Mouse (Mus musculus) lung, embryonic 15.5 days (tissue): ENCODE measurements around the gene Vldlr. TPM values are rescaled to one million over a fixed set of nuclear protein-coding genes. Genes with fewer than 3 reads are reported as not detected.

Experiments
- ATAC-seq: fragments of 200-750 bp; cut with Nextera tagmentation; 2 replicates; pipeline ENCODE4 v1.8.0; 2017; ENCODE audit warnings: moderate number of reproducible peaks, borderline replicate concordance; ENCODE audit not compliant: low FRiP score, low TSS enrichment; ENCODE audit errors: extremely low read depth
- H3K27ac ChIP-seq: fragments of 300-500 bp; sonication (generic); 2 replicates; pipeline ENCODE4 v1.5.1; 2015; ENCODE audit warnings: moderate library complexity, mild to moderate bottlenecking, inconsistent platforms
- H3K27me3 ChIP-seq: fragments of 300-500 bp; sonication (generic); 2 replicates; pipeline ENCODE4 v1.6.1; 2015; ENCODE audit warnings: inconsistent platforms
- H3K36me3 ChIP-seq: fragments of 300-500 bp; sonication (generic); 2 replicates; pipeline ENCODE4 v1.6.1; 2015; ENCODE audit warnings: inconsistent platforms
- H3K4me1 ChIP-seq: fragments of 300-500 bp; sonication (generic); 2 replicates; pipeline ENCODE4 v1.6.1; 2015; ENCODE audit warnings: inconsistent platforms
- H3K4me2 ChIP-seq: fragments of 300-500 bp; sonication (generic); 2 replicates; pipeline ENCODE4 v1.6.1; 2015; ENCODE audit warnings: inconsistent platforms, mild to moderate bottlenecking, moderate library complexity
- H3K4me3 ChIP-seq: fragments of 300-500 bp; sonication (generic); 2 replicates; pipeline ENCODE4 v1.5.1; 2015; ENCODE audit warnings: mild to moderate bottlenecking, inconsistent platforms
- H3K9ac ChIP-seq: fragments of 300-500 bp; sonication (generic); 2 replicates; pipeline ENCODE4 v1.6.1; 2015; ENCODE audit warnings: inconsistent platforms
- H3K9me3 ChIP-seq: fragments of 300-500 bp; sonication (generic); 2 replicates; pipeline ENCODE4 v1.6.1; 2016; ENCODE audit warnings: inconsistent platforms
- WGBS: fragments of 180-500 bp; shearing (Covaris S2); methylation state at CpG from one replicate; pipeline ENCODE4 v1.1.7; 2015; 5-methylcytosine and 5-hydroxymethylcytosine counted together
- polyA plus RNA-seq: library from polyadenylated mRNA; unstranded; fragments of >200 nt; fragmentation: Nextera tagmentation; extraction: Ambion mirVana; gene quantifications from 2 replicates; pipeline ENCODE4 v1.2.1, GENCODE M21; 2015

The Vldlr gene
- polyA plus RNA-seq, 1 experiment from 2014 or later, result 28.8 TPM

GRCm38 (mm10) chr19:27216767-27217403 lies 601 bp downstream of the Vldlr start:
- peak overlapping the region; percentile 70 for H3K27ac ChIP-seq
- peaks cover 23% of the 10 kb centered on the region for H3K27me3 ChIP-seq
- H3K4me2 ChIP-seq, result peak overlapping the region; percentile 96
- peak; percentile 64 for ATAC-seq
- H3K36me3 ChIP-seq, result no peaks in the 10 kb centered on the region
- peak overlapping the region; percentile 72 for H3K4me3 ChIP-seq
- no peaks in the 10 kb centered on the region for H3K9me3 ChIP-seq
- under 1% methylated on average over 35 of the region's 62 CpGs for WGBS
- H3K4me1 ChIP-seq, result peaks cover 13% of the 10 kb centered on the region; the same call in 1 of the 2 replicates
- H3K9ac ChIP-seq, result peak overlapping the region; percentile 63

DNA sequence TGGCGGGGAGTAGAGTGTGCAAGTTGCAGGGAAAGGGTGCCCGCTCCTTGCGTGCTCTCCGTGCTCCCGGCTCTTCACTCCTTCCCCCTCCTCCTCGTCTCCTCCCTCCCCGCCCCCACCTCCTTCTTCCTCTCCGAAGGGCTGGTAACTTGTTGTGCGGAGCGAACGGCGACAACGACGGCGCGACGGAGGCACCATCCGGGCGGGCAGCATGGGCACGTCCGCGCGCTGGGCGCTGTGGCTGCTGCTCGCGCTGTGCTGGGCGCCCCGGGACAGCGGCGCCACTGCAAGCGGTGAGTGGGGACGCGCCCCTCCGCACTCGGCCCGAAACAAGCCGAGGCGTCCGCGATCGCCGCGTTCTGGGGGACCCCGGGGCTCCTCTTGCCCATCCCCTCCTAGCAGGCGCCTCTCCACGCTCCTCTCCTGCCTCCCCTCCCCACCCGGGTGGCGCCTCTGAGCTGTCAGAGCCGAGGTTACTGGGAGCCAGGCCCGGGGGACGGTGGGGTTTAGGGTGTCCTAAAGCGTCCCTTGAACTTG lies 1.2 kb downstream of the Vldlr start:
- Histone ChIP-seq H3K4me1 (peaks cover 13% of the 10 kb centered on the region; the same call in 1 of the 2 replicates), H3K36me3 (no peaks in the 10 kb centered on the region), H3K27me3 (peaks cover 23% of the 10 kb centered on the region), H3K9ac (peak overlapping the region; percentile 63), H3K9me3 (no peaks in the 10 kb centered on the region), H3K27ac (peak overlapping the region; percentile 70), H3K4me2 (peak overlapping the region; percentile 96), H3K4me3 (peak overlapping the region; percentile 72)
- ATAC-seq, result peak; percentile 43; the same call in 1 of the 2 replicates
- WGBS, result under 1% methylated on average over 44 of the region's 52 CpGs

DNA sequence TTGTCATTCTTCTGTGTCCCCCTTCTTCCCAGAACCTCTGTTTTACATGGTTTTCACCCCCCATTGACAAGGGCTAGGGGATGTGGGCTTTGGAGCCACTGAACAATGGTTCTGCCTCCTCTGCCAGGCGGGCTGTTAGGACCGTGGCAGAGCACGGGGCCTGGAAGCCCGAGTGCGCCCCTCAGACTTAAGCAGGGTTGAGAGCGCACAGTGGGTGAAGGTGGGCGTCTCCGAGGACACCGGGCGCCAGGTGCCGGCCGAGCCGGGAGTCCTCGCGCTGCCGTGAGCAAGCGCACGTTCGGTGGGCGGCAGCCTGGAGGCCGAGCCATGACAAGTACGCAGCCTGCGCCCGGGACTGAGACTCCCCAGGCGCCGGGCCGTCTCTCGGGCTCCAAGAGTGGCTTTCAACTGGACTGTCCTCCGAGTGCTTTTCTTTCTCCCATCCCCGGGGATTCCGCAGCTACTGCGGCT lies 1.7 kb downstream of the Vldlr start:
- Histone ChIP-seq H3K36me3 (no peaks in the 10 kb centered on the region), H3K9me3 (no peaks in the 10 kb centered on the region), H3K27me3 (peaks cover 23% of the 10 kb centered on the region), H3K9ac (peak overlapping the region; percentile 63), H3K27ac (peak overlapping the region; percentile 70), H3K4me1 (peaks cover 13% of the 10 kb centered on the region; the same call in 1 of the 2 replicates), H3K4me3 (peak overlapping the region; percentile 72), H3K4me2 (peak overlapping the region; percentile 96)
- 1% methylated on average over 32 of the region's 32 CpGs for WGBS
- 0 out of 2 replicates have a peak, but pooled peaks have one; percentile 39 for ATAC-seq

DNA sequence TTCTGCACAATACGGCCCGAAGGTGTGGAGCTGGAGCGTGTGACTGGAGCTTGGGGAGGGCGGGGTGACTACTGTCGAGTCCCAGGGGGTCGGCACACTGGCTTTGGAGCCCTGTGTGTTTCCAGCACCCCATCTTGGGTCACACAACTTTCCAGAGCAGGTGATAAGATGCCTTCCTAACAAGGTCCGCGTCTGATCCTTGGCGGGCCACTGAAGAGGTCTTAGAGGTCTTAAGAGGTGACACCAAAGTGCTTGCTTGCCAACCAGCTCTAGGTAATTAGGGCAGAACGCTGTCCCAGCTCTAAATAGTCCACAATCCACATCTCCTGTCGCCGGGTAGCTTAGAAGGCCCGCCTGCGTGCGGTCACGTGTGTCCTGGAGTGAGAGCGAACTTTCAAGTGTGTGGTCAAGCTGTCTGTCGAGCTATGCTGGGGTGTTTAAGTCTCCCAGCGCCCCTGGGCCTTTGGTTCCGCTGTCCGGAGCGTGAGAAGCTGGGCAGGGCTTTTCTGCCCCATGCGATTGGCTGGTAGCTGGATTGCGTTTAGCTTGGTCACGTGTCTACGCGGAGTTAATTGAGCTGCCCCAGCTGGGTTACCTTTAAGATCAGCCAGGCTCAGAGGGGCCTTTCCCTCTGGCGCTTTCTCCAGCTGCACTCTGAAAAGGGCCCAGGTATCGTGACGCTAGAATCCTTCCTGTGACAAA lies 2.4 kb downstream of the Vldlr start:
- Histone ChIP-seq H3K4me2 (peak overlapping the region; percentile 96), H3K4me3 (peak overlapping the region; percentile 72), H3K27ac (peak overlapping the region; percentile 70), H3K27me3 (peaks cover 23% of the 10 kb centered on the region), H3K9ac (peak overlapping the region; percentile 63), H3K36me3 (no peaks in the 10 kb centered on the region), H3K4me1 (peaks cover 13% of the 10 kb centered on the region; the same call in 1 of the 2 replicates), H3K9me3 (no peaks in the 10 kb centered on the region)
- peak; percentile 77 for ATAC-seq
- under 1% methylated on average over 30 of the region's 30 CpGs for WGBS

- peaks cover 20% of the 10 kb centered on the region for H3K27me3 ChIP-seq
- H3K4me2 ChIP-seq, result peak overlapping the region; percentile 96
- no peak overlapping the region for H3K27ac ChIP-seq
- peaks cover 13% of the 10 kb centered on the region; the same call in 1 of the 2 replicates for H3K4me1 ChIP-seq
- no peak for ATAC-seq
- H3K4me3 ChIP-seq, result peak overlapping the region; percentile 72; the same call in 1 of the 2 replicates
- H3K9ac ChIP-seq, result no peak overlapping the region
- H3K9me3 ChIP-seq, result no peaks in the 10 kb centered on the region
- H3K36me3 ChIP-seq, result no peaks in the 10 kb centered on the region
Measured at GRCm38 (mm10) chr19:27219586-27219985, 3.3 kb downstream of the Vldlr start.

DNA sequence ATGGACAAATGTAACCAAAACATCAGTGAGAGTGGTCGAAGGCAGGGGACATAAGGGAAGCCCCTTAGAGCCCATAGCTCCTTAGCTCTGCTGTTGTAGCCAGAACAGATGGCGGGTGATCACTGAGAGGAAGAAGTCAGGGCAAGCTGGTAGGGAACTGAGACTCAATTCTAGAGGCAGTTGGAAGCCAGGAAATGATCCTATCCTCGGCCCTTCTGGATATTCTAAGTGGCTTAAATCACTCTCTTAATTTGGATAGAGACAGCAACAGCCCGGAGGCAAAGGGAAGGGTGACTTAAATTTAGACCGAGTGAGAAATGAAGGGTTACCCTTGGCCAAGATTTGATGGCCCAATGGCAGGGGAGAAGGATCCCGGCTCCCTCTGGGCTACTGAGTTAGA lies 6.8 kb downstream of the Vldlr start:
- WGBS, result 79% methylated on average over 6 of the region's 6 CpGs
- H3K27ac ChIP-seq, result no peak overlapping the region
- no peak overlapping the region for H3K4me2 ChIP-seq
- H3K9me3 ChIP-seq, result no peaks in the 10 kb centered on the region
- ATAC-seq, result no peak
- H3K36me3 ChIP-seq, result no peaks in the 10 kb centered on the region
- H3K4me3 ChIP-seq, result no peak overlapping the region
- no peak overlapping the region for H3K9ac ChIP-seq
- no peaks in the 10 kb centered on the region for H3K27me3 ChIP-seq
- H3K4me1 ChIP-seq, result peaks cover 8% of the 10 kb centered on the region; the same call in 1 of the 2 replicates

DNA sequence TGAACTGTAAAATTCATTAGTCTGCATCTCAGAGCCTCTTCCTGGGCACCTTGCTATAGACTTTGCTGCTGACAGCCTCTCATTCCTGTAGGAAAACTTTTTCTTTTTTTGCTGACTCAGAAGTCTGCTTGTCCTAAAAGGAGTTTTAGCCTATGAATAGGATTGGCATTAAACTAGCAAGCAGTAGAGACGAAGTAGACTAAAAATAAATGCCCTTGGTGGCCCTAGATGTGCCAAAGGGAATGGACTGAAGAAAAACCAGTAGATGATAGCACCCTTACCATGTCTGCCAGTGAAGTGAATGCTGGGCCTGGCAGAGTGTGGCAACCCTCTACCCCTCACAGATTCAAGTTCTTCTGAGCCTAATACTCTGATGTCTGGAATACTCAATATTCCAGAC lies 8.1 kb downstream of the Vldlr start:
- Histone ChIP-seq H3K4me2 (no peak overlapping the region), H3K4me1 (0 out of 2 replicates have a peak, but pooled peaks cover 1% of the 10 kb centered on the region), H3K9me3 (no peaks in the 10 kb centered on the region), H3K27me3 (no peaks in the 10 kb centered on the region), H3K36me3 (no peaks in the 10 kb centered on the region), H3K4me3 (no peak overlapping the region), H3K9ac (no peak overlapping the region), H3K27ac (no peak overlapping the region)
- 55% methylated on average over 1 of the region's 1 CpGs for WGBS
- ATAC-seq, result no peak

DNA sequence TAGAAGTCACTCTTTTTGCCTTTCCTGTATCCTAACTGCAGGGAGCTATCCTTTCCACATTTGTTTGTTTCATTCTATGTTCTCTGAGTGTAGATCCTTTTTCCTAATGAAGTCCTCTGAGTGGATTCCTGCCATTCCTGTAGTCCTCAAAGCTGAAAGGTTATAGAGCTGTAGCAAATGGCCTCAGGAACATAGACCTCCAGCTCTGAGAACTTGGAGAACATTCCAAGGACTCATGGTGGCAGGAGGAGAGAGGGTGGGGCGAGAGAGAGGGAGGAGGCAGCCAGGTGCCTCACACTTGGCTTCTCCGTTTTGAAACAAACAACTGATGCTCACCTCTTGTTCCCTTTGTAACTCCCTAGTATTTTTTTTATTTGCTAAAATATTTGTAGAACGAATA lies 10.3 kb downstream of the Vldlr start:
- Histone ChIP-seq H3K4me1 (no peaks in the 10 kb centered on the region), H3K9ac (no peak overlapping the region), H3K4me3 (no peak overlapping the region), H3K9me3 (no peaks in the 10 kb centered on the region), H3K36me3 (no peaks in the 10 kb centered on the region; the same call in 1 of the 2 replicates), H3K4me2 (no peak overlapping the region), H3K27ac (no peak overlapping the region), H3K27me3 (no peaks in the 10 kb centered on the region)
- ATAC-seq, result no peak
- 59% methylated on average over 3 of the region's 3 CpGs for WGBS

GRCm38 (mm10) chr19:27227131-27227530 lies 10.8 kb downstream of the Vldlr start:
- no peak overlapping the region for H3K27ac ChIP-seq
- WGBS, result 66% methylated on average over 4 of the region's 4 CpGs
- ATAC-seq, result no peak
- H3K27me3 ChIP-seq, result no peaks in the 10 kb centered on the region
- H3K36me3 ChIP-seq, result no peaks in the 10 kb centered on the region; the same call in 1 of the 2 replicates
- H3K4me3 ChIP-seq, result no peak overlapping the region
- no peaks in the 10 kb centered on the region for H3K9me3 ChIP-seq
- no peak overlapping the region for H3K9ac ChIP-seq
- H3K4me2 ChIP-seq, result no peak overlapping the region
- no peaks in the 10 kb centered on the region for H3K4me1 ChIP-seq

GRCm38 (mm10) chr19:27228254-27228653 lies 12.0 kb downstream of the Vldlr start:
- Histone ChIP-seq H3K27ac (no peak overlapping the region), H3K4me2 (no peak overlapping the region), H3K9ac (no peak overlapping the region), H3K4me3 (no peak overlapping the region), H3K9me3 (no peaks in the 10 kb centered on the region), H3K36me3 (no peaks in the 10 kb centered on the region; the same call in 1 of the 2 replicates), H3K27me3 (no peaks in the 10 kb centered on the region), H3K4me1 (no peaks in the 10 kb centered on the region)
- 87% methylated on average over 1 of the region's 1 CpGs for WGBS
- ATAC-seq, result no peak

DNA sequence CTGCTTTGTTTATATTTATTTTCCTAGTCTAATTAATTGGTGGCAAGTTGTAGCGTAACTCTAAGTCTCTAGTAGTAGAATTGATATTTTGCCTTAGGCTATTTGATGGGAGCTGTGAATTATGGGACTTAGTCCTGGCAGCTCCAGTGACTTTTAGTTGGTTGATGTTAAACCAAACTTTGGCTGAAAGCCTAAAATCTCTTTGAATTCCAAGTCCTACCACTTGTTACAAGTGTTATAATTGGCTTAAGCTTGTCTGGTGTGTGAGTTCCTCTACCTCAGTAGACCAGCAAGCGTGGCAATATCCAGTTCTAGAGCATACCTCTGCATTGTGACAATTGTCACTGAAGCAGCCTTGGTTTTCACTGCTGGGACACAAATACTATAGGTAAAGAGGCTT lies 17.1 kb downstream of the Vldlr start:
- peaks cover 13% of the 10 kb centered on the region for H3K36me3 ChIP-seq
- H3K9ac ChIP-seq, result no peak overlapping the region
- H3K4me1 ChIP-seq, result no peaks in the 10 kb centered on the region
- no peak overlapping the region for H3K27ac ChIP-seq
- no peak for ATAC-seq
- no peaks in the 10 kb centered on the region for H3K9me3 ChIP-seq
- no peak overlapping the region for H3K4me3 ChIP-seq
- WGBS, result 77% methylated on average over 2 of the region's 2 CpGs
- H3K4me2 ChIP-seq, result no peak overlapping the region
- no peaks in the 10 kb centered on the region for H3K27me3 ChIP-seq

GRCm38 (mm10) chr19:27239913-27240312 lies 23.6 kb downstream of the Vldlr start:
- Histone ChIP-seq H3K36me3 (peaks cover 52% of the 10 kb centered on the region), H3K9me3 (no peaks in the 10 kb centered on the region), H3K4me2 (no peak overlapping the region), H3K27ac (no peak overlapping the region), H3K27me3 (no peaks in the 10 kb centered on the region), H3K9ac (no peak overlapping the region), H3K4me1 (no peaks in the 10 kb centered on the region), H3K4me3 (no peak overlapping the region)
- ATAC-seq, result no peak
- 94% methylated on average over 4 of the region's 4 CpGs for WGBS
